Mouse (Mus musculus): ENCODE measurements at regions not wholly inside any gene's neighbourhood (a gene's known extent, or its start where the extent isn't known, plus 50 kb on each side); places are given as distances from the start of the nearest gene placed in this dataset.

DNA sequence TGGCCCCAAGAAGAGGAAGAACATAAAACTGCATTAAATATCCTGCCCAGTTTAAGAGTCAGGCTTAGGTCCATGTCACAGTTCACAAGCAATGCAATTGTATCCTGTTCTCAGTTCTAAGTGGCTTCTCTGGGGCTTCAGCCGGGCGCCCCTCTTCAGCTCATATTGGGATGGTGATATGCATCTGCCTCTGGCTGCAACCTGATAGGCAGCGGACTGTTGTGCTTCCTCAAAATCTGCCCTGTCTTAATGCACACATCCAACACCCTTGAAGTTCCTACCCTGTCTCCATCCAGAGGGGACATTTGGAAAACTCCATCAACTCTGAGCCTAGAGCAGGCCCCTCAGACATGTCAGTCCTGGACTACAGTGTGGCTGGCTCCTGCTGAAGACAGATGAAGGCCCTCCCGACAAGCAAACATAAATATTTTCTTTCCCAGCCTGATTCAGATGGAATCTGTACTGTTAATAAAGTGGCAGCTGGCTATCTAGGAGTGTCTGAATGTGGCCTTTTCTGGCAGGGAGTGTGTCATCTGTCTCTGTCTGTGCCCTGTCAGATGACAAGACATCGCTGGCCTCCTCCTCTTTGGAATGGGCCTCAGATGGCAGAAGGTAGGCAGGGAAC lies 149.3 kb upstream of the Gm12830 start:
- no peak for TF ChIP-seq MAFK (IDR thresholded peaks at IDR 0.05; ENCODE audit: insufficient read depth, low read depth, low read length)
- no peak for TF ChIP-seq CHD2 (IDR thresholded peaks at IDR 0.05; ENCODE audit: low read depth, low read length)

Measured in ES-E14 (cell line).